Mouse (Mus musculus): ENCODE data around the gene Lrch1.
A peak's percentile ranks its signal among the peaks of the same experiment; 100 is the strongest.

Gene Lrch1

DNA sequence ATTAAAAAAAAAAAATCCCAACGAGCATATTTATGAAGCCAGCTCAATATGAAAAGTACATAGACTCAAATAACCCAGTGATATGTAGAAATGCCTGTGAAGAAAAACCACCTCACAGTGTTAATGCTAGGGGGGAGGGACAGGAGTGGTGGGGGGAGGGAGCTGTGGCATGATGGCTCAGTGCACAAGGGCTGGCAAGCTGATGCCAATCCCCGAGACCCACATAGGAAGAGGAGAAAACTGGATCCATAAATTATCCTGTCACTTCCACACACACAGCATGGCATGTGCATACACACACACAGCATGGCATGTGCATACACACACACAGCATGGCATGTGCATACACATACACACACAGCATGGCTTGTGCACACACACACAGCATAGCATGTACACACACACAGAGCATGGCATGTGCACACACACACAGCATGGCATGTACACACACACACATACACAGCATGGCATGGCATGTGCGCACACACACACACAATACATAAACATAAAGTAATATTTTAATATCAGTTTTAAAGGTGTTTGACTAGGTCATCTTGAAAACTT, 54.5 kb downstream of the Lrch1 start:
- DNase-seq (ENCODE audit: low spot score) = no peak

DNA sequence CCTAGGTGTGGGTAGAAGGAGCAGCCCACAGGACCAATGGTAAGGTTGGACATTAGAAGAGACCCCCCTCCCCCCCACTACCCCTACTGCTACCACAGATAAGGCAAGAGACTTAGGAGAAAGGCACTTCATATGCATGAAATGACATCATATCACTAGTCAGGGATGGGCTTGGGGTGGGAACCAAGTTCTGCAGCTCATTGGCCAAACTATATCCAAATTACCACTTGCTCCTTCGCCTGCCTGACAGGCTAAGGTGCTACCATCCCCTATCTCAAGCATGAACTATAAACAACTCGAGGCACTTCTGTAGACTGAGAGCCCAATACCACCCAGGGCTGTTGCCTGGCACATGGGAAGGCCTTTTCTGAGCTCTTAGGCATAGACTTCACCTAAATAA, 58.4 kb downstream of the Lrch1 start:
- no peak for DNase-seq (ENCODE audit: low spot score)

DNA sequence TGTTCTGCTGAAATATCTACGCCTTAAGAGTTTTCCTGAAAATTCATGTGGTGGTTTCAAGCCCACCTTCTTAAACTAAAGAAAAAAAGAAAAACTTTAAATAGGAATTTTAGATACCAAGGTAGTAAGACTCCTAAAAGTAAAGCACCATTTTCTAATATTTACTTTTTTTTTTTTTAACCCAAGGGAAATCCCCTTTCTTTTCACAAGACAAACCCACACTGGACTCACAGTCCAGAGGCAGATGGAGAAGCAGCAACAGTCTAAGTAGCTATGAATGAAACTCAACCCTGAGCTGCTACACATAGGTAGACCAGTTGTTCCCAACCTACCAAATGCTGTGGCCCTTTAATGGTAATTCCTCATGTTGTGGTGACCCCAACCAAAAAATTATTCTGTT, 59.6 kb downstream of the Lrch1 start:
- no peak for DNase-seq (ENCODE audit: low spot score)

DNA sequence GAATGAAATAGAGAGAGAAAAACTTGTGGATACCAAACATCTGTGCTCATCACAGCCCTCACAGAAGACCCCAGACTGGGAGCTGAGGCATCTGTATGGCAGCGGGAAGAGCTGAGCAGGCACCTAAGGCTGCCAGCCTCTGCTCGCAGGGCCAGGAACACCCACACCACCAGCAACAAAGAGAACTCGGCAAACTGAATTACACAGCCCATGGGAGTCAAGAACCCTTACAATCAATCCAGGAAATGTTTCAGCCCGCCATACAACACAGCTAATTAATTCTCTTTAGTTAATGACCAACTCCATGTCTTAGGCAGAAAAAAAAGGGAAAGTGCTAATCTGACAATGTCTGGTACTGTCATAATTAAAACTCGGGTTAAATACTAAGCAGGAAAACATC, 61.2 kb downstream of the Lrch1 start:
- no peak for DNase-seq (ENCODE audit: low spot score)

DNA sequence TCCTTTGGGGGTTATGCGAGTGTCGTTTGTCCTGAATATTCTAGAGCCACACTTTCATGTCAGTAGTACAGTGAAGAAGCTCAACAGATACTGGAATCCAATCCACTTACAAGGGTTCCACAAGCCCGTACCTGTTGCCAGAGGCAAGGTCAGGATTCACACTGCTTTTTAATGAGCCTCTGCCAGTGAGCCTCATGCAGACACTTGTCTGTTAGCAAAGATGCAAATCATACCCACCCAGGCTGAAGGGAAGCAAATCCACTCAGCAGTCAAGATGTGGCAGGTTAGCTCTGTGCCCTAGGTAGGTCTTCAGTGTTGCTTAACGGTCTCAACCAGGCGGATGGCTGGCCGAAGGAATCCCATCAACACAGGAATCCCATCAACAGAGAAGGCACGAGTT, 62.8 kb downstream of the Lrch1 start:
- no peak for DNase-seq (ENCODE audit: low spot score)

DNA sequence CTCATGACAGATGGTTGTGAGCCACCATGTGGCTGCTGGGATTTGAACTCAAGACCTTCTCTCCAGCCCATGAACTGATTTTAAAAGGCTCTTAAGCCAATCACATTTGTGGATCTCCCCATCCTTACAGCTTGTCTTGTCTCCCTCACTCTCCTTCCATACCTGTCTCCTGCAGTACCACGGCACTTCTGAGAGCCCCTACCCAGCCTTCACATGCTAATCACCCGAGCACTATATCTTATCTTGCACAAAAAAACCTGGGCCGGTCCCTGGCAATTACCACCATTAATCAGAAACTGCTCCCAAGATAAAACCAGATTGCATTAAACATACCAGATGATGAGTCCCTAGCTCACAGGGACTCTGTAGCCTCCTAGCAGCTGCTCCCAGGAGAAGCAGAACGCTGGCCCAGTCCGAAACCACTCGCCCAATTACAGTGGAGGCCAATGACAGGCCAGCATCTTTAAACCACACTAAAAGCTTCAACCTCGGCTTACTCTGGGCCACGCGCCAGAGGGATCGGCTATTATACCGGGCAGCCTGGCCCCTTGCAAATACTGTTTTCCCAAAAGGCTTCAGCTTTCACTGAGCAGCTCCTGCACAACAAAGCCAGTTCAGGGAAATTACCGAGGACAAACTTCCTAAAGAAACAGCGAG, 63.5 kb downstream of the Lrch1 start:
- DNase-seq (ENCODE audit: low spot score) = peak; percentile 52

DNA sequence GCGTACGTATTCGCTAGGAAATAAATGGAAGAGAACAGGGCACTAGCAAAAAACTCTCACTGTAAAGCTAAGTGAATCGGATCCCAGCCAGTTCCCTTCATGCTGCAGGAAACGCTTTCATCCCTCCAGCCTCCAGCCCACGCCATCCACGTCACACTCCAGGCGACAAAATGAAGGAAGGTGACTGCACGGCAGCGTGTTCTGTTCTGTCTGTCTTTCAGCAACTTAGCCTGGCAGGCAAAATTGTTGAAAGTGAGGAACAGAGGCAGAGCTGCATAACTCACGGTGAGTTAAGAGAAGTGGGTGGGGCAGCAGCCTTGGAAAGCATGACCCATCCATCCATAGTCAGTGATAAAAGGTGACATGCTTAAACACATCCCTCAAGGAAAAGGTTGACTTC, 64.5 kb downstream of the Lrch1 start:
- no peak for DNase-seq (ENCODE audit: low spot score)

DNA sequence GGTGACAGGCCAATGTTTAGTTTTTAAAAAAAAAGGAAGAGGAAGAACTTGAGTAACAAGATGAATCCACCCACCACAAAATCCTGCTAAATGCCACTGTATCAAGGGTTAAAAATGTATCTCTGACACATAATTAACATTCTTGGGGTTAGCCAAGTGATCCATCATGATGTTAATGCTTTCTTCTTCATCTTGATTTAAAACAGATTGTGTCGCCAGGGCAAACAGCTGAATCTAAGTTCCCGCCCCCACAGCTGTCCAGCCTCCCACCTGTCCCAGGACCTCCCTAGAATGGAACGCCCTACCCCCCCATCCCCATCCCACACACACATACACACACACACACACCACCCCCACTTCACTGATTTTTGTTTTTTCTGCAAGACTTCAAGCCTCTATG, 64.9 kb downstream of the Lrch1 start:
- no peak for DNase-seq (ENCODE audit: low spot score)

DNA sequence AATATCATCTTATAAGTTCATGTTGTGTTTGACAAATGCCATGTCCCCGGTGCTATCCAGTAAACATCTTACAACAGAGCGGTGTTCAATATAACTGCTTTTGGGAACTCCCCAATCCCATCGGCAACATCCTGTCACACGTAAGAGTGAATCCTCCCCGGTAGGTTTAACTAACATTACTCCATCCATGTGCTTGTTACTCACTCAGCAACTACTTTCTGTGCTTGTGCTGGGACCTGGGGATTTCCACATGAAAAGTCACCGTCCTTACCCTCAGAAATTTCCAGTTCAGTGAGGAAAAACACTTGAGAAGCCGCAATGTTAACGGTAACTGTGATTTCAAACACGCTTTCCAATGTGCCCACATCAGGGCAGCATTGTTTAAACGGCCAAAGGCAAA, 66.8 kb downstream of the Lrch1 start:
- no peak for DNase-seq (ENCODE audit: low spot score)

DNA sequence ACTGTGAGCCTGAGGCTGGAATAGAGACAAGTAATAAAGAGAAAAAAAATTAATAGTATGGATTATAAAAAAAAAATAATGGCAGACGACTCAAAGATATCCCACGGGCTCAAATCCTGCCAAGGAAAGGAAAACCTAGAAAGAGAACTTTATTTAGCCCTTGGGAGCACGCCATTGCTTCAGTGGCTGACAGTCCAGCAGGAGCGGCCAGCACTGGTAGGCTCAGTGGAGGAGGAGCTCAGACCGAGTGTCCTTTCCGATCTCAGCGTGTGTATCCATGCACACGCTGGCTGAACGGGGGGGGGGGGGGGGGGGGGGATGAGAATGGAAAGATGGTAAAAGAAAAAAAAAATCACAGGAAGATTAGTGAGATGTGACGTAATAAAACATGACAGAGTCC, 68.2 kb downstream of the Lrch1 start:
- no peak for DNase-seq (ENCODE audit: low spot score)

DNA sequence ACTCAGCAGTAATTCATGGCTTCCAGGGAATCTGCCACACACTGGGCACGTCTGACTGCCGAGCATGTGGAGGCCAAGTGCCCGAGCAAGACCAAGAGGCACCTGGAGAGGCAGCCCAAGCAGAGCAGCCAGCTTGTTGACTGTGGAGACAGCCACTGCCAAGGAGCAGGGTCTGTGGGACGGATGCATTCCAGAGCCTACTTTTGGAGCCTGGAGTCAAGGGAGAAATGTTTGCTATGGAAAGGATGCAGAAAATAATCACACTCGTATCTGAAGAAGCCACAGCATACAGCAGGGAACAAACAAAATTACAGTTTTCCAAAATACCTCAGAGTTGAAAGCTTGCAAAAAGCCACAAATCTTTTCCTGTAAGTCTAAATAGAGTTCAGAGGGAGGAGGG, 70.4 kb downstream of the Lrch1 start:
- DNase-seq (ENCODE audit: low spot score) = no peak

DNA sequence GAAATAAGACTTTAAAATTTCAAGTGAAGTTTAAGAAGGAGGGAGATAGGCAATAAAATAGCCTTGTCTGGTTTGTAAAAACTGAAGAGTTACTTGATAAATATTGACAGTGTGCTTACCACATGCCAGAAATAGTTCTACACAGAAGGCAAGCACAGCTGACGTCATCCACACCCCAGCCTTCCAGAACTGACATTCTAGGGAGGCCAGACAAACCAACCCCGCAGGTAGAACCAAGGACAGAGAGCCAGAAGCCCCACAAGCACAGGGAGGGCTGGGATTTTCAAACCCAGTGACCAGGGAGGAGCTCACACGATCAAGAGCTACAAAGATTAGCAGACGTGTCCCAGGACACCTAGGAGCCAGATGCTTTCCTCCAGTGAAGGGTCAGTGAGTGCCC, 76.5 kb downstream of the Lrch1 start:
- no peak for DNase-seq (ENCODE audit: low spot score)

DNA sequence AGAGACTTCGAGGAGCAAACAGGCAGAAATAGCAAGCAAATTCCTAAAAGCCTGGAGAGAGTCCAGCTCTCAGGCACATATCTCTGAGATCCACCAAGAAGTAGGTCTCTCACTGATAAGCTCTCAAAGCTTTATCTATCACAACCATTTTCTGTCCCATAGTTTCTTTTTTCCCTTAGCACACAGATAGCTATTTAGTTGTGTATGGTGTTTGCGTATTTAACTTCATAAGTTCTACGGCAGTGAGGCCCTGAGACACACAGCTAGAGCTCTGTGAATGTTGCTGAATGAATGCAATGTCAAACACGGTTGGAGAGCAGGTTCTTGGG, 78.8 kb downstream of the Lrch1 start:
- no peak for DNase-seq (ENCODE audit: low spot score)

DNA sequence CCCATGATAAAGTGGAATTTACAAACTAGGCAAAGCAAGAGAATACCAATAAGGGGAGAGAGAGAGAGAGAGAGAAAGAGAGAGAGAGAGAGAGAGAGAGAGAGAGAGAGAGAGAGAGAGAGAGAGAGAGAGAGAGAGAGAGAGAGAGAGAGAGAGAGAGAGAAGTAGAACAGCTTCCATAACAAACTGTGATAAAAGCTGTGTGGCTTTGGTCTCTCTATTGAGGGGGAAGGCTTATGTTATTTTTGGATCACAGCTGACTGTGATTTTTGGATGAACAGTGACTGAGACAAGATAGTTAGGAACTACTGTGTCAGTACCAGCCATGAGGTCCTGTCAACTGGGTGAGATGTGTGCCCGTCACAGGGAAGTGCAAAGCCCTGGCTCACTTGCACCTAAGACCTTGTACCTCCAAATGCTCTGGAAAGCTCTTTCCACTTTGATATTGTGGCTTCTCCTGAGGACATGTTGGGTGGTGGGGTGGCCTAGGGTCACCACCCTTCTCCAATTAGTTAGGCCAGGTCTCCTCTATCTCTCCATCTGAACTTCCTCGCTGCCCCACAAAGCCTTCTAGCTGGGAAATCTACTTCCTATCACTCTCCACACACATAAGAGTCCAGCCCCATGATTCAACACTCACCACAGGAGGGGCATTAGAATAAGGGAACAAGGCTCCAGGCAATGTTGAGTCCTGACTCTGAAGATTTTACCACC, 79.3 kb downstream of the Lrch1 start:
- no peak for DNase-seq (ENCODE audit: low spot score)

DNA sequence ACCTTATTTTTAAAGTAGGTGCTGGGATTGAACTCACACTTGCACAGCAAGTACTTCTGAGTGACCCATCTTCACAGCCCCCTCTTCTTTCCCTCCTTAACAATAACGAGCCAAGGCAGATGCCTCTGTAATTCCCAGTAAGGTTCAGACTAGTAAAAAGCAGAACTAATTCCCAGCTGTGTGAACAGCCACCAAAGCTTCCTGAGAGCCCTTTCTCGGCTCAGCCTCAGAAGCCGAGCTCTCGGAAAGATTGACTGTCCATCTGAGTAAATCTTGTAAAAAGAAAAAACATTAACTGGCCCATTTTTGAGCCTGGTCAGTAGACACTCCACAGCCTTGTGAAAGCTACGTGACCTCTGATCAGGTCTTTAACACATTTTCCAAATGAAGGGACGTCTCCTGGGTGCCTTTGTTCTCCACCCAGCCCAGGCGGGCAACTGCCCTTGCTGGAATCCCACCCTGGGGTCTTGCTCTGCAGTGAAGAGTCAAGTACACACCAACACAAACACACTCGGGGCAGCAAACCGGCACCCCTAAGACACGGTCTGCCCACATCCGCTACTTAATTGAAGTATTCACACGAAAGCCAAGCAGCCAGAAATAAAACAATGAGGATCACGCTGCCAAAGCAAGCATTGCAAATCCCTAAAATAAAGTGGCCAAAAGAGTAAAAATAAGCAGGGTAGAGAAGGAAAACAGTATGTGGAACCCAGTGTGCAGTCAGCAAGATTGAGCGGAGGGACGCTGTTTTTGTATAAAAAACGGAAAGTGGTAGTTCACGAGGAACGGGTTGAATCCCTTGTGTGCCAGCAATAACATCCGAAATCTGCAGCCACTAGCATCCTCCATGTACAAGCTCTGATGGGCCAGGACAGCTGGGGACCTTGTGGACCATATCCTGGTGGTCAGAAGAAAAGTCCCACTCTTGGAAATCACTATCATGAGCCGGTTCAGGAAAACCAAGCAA, 80.3 kb downstream of the Lrch1 start:
- DNase-seq (ENCODE audit: low spot score) = no peak

DNA sequence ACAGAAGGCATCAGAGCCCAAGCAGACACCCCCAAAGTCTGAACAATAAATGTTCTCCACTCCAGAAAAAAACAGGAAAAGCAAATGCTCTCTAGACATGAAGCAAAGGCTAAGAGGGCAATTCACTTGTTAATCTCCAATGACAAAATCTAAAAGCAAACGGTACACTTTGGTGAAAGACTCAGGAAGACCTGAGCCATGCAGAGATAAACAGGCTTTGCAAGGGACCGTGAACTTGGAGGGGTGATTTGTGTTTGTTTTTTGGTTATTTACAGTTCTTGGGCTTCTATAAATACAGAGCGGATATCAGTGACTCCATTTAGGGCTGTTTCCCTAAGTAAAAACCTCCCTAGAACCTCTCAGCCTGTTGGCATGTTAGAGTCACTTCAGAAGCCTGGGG, 81.9 kb downstream of the Lrch1 start:
- DNase-seq (ENCODE audit: low spot score) = no peak

DNA sequence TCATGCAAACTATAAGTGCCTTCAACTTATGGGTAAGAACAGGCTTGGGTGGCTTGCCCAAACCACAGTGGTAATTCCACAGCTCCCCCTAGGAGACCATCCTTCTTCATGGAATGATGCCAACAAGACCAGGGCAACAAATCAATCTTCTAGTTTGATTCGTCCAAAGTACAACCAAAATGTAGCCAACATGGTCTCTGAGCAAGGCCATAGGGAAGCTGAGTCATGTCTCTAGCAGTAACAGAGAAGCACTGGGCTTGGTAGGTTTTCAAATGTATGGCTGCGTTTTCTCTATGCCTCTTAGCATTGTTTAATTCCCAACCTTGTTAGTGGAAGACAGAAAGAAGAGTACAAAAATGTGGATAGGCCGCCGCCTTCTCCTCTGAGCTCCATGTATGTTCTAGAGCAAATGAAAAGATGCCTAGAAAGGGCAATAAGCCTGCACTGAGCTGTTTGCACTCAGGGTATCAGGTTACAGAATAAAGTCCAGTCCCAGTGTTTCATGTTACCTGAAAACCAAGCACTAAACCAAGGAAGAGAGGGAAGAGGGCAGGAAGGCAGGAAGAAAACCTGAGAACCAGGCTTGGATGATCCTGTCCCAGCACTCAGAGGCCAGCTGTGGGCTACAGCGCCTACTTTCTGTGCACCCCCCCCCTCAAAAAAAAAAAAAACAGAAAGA, 82.7 kb downstream of the Lrch1 start:
- no peak for DNase-seq (ENCODE audit: low spot score)

DNA sequence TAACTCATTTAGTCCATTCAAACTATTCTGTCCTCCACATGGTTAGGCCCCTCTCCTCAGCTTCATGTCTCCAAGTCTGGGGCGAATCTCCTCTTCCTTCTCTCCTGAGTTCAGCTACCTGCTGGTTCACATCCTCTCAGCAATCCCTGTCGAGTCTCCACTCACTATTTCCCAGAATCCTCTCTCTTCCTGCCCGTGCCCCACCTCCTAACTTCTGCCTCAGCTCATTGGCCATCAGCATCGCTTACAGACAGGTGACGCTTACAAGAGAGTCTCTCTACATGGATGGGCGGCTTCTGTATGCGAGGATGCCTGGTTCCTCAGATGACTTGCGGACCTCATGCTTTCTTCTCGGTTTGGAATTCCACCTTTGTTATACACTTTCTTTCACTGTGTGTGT, 86.2 kb downstream of the Lrch1 start:
- no peak for DNase-seq (ENCODE audit: low spot score)

DNA sequence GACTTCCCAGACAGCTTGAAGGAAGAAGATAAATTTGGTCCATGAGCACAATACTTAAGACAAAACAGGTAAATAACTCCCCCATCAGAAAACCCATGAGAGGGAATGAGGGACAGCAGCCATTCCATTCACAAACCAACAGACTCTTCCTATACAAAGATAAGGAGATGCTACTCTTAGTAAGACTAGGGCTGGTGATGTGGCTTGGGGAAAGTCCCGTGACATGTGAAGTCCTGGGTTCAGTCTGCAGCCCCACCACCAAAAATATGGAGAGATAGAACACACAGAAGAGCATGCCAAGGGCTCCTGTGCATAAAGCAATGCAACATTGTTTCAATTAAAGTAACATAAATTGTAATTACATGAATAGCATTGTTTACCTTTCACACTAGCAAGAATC, 88.5 kb downstream of the Lrch1 start:
- no peak for DNase-seq (ENCODE audit: low spot score)

DNA sequence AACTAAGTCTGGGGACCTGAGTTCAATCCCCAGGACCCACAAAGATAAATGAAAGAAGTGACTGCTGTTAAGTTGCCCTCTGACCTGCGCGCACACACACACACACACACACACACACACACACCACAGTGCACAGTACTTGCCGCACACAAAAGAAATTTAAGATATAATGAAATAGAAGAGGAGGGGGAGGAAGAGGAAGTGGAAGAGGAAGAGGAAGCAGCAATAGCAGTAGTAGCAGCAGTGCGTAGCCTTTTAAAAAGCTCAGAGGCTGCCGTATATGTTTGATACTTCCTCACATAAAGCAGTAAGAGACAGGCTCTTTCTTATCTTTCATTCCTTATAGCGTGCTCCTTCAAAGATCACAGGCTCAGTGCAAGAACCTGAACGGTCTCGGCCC, 92.2 kb downstream of the Lrch1 start:
- no peak for DNase-seq (ENCODE audit: low spot score)

DNA sequence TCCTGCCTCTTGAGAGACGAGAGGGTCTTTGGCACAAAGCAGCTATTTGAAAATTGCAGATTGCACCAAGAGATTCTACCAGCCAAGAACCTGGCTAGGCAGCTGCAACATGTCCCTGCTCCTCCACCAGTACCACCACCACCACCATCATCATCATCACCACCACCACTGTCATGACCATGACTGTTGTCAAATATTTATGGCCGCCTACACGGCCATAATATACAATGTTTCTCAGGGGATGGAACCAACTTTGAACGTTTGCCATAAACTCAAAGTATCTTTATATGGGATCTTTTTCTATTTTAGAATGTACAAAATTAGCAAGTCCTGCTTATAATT, 93.9 kb downstream of the Lrch1 start:
- DNase-seq (ENCODE audit: low spot score) = no peak
